Mouse (Mus musculus) forebrain, embryonic 16.5 days (tissue): ENCODE data around the gene Nectin2. TPM values are rescaled to one million over a fixed set of nuclear protein-coding genes. Genes with fewer than 3 reads are reported as not detected.

Source experiments
- ATAC-seq: fragments of 200-750 bp; cut with Nextera tagmentation; 2 replicates; pipeline ENCODE4 v1.8.0; 2017; ENCODE audit warnings: mild to moderate bottlenecking, moderate library complexity
- H3K27ac ChIP-seq: fragments of 300-500 bp; sonication (generic); 2 replicates; pipeline ENCODE4 v1.5.1; 2014; ENCODE audit warnings: low read length, control low read depth
- H3K27me3 ChIP-seq: fragments of 300-500 bp; sonication (generic); replicated peaks from 2 replicates; pipeline ENCODE4 v1.6.1; 2014; ENCODE audit warnings: low read length; ENCODE audit not compliant: control insufficient read depth, insufficient read depth
- H3K36me3 ChIP-seq: fragments of 300-500 bp; sonication (generic); 2 replicates; pipeline ENCODE4 v1.6.1; 2014; ENCODE audit not compliant: control insufficient read depth, insufficient read depth
- H3K4me1 ChIP-seq: fragments of 300-500 bp; sonication (generic); replicated peaks from 2 replicates; pipeline ENCODE4 v1.6.1; 2014; ENCODE audit warnings: low read length; ENCODE audit not compliant: control insufficient read depth, insufficient read depth
- H3K4me2 ChIP-seq: fragments of 300-500 bp; sonication (generic); 2 replicates; pipeline ENCODE4 v1.6.1; 2014; ENCODE audit warnings: mild to moderate bottlenecking, low read length, control low read depth
- H3K4me3 ChIP-seq: fragments of 300-500 bp; sonication (generic); replicated peaks from 2 replicates; pipeline ENCODE4 v1.5.1; 2014; ENCODE audit warnings: mild to moderate bottlenecking, low read length, control low read depth
- H3K9ac ChIP-seq: fragments of 300-500 bp; sonication (generic); replicated peaks from 2 replicates; pipeline ENCODE4 v1.6.1; 2014; ENCODE audit warnings: low read depth, low read length, control low read depth
- H3K9me3 ChIP-seq: fragments of 300-500 bp; sonication (generic); 2 replicates; pipeline ENCODE4 v1.6.1; 2016; ENCODE audit warnings: low read length; ENCODE audit not compliant: control insufficient read depth
- WGBS: fragments of 180-500 bp; shearing (Covaris S2); extraction: QIAGEN DNeasy Blood & Tissue Kit; methylation state at CpG from one replicate; pipeline ENCODE4 v1.1.7; 2014; 5-methylcytosine and 5-hydroxymethylcytosine counted together
- polyA plus RNA-seq: library from polyadenylated mRNA; unstranded; fragments of >200 nt; fragmentation: Nextera tagmentation; extraction: Ambion mirVana; gene quantifications from 2 replicates; pipeline ENCODE4 v1.2.1, GENCODE M21; 2015

Gene Nectin2
- polyA plus RNA-seq, 1 experiment from 2014 or later = 48.4 TPM

DNA sequence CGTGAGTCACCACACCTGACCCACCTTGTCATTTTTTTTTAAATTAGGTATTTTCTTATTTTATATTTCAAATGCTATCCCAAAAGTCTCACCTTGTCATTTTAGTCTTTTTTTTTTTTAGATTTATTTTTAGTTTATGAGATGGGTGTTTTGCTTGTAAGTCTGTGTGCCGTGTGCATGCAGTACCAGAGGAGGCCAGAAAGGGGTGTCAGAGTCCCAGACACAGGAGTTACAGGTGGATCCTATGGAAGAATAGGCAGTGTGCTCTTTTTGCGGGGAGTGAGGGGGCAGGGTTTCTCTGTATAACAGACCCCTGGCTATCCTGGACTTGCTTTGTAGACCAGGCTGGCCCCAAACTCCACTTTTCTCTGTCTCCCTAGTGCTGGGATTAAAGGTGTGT is 11.5 kb downstream of the Nectin2 start:
- H3K36me3 ChIP-seq = peaks cover 7% of the 10 kb centered on the region; the same call in 1 of the 2 replicates
- ATAC-seq = no peak
- H3K27me3 ChIP-seq = no peaks in the 10 kb centered on the region
- no peak overlapping the region for H3K9ac ChIP-seq
- H3K4me3 ChIP-seq = no peak overlapping the region
- no peak overlapping the region for H3K27ac ChIP-seq
- no peaks in the 10 kb centered on the region for H3K9me3 ChIP-seq
- H3K4me2 ChIP-seq = no peak overlapping the region
- WGBS = 89% methylated on average over 3 of the region's 3 CpGs
- H3K4me1 ChIP-seq = no peaks in the 10 kb centered on the region

DNA sequence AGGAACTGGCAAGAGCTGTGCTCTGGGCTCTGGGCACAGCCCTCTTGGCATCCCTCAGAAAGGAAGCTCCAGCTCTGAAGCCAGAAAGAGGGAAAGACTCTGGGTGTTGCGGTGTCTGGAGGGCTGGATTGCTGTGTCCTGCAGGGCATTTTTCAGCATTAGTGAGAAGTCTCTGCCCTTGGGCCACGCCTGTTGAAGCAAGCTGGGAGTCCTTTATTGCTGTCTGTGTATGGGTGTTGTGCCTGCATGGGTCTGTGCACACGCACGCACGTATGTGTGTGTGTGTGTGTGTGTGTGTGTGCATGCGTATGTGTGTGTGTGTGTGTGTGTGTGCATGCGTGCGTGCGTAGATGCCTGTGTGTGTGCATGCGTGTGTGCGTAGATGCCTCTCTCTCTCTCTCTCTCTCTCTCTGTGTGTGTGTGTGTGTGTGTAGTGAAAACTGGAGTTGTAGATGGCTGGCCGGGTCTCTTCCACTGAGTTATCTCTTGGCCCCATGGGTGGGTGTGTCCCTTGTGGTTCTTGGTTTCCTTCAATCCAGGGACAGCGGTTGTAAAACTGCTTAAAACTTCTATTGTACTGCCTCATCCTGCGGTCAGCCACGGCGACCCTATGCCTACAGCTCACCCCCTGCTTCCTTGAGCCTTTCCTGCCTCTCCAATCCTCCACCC is 13.8 kb downstream of the Nectin2 start:
- no peak overlapping the region for H3K4me3 ChIP-seq
- H3K36me3 ChIP-seq = peaks cover 12% of the 10 kb centered on the region; the same call in 1 of the 2 replicates
- H3K4me2 ChIP-seq = no peak overlapping the region
- no peaks in the 10 kb centered on the region for H3K27me3 ChIP-seq
- H3K9me3 ChIP-seq = no peaks in the 10 kb centered on the region
- H3K27ac ChIP-seq = no peak overlapping the region
- ATAC-seq = no peak
- no peaks in the 10 kb centered on the region for H3K4me1 ChIP-seq
- H3K9ac ChIP-seq = no peak overlapping the region
- 91% methylated on average over 15 of the region's 16 CpGs for WGBS

DNA sequence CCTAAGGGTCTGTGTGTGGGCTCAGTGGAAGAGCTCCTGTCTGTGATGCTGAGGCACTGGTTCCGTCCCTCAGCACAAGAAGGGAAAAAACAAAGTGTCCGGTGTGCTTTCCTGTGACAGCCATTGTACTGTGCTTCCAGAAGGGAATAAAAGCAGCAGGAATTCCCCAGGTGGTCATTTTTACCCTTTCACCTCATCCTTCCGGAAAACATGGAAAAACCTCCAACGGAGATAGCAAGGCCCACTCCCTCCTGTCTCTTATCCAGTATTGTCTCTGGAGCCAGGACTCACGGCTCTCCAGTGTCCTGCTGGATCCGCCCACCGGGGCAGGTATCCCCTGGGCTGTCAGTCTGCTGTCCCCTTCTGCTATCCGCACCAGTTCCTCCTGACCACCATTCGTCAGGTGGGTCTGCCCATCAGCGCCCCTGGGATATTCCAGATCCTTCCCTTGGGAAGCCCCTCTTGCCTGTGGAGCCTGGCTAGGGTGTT is 16.1 kb downstream of the Nectin2 start:
- H3K9me3 ChIP-seq = no peaks in the 10 kb centered on the region
- H3K27ac ChIP-seq = no peak overlapping the region
- no peak for ATAC-seq
- no peaks in the 10 kb centered on the region for H3K4me1 ChIP-seq
- H3K9ac ChIP-seq = no peak overlapping the region
- 88% methylated on average over 10 of the region's 10 CpGs for WGBS
- no peak overlapping the region for H3K4me3 ChIP-seq
- no peak overlapping the region for H3K4me2 ChIP-seq
- peaks cover 28% of the 10 kb centered on the region; the same call in 1 of the 2 replicates for H3K36me3 ChIP-seq
- no peaks in the 10 kb centered on the region for H3K27me3 ChIP-seq

DNA sequence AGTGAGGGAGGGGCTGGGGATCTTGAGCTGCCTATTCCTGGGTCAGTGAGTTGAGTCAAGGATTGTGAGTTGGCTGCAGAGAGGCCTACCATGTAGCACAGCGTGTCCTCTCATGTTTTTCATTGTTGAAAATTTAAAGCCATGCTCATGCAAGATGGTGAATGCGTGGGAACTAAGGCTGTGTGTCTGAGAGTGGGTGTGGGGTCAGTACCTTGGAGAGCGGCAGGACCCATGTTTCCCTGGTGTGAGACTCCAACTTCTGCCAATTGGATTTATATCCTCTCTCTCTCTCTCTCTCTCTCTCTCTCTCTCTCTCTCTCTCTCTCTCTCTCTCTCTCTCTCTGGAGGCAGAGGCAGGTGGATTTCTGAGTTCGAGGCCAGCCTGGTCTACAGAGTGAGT is 23.7 kb downstream of the Nectin2 start:
- no peak overlapping the region for H3K27ac ChIP-seq
- no peak overlapping the region for H3K9ac ChIP-seq
- WGBS = 91% methylated on average over 4 of the region's 4 CpGs
- no peaks in the 10 kb centered on the region for H3K27me3 ChIP-seq
- no peak overlapping the region for H3K4me3 ChIP-seq
- peaks cover 36% of the 10 kb centered on the region; the same call in 1 of the 2 replicates for H3K36me3 ChIP-seq
- H3K4me2 ChIP-seq = no peak overlapping the region
- no peak for ATAC-seq
- H3K4me1 ChIP-seq = no peaks in the 10 kb centered on the region
- no peaks in the 10 kb centered on the region for H3K9me3 ChIP-seq

DNA sequence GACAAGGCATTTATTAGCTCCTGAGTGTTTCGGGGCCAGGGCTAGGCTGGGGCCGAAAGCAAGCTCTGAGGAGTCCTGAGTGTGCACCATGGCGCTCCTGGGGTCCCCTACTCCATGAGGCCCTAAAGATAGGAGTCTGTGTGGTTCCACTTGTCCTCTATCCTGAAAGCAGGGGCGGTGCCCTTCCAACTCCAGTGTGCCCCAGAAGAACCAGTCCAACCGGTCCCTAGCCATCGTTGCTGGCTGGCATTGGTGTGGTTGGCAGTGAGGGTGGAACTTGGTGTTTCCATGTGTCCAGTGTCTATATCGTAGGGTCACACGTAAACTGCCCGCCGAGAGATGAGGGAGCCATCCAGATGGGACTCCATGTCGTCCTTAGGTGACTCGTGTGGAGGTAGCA is 26.1 kb downstream of the Nectin2 start:
- Histone ChIP-seq H3K9ac (no peak overlapping the region), H3K36me3 (peaks cover 20% of the 10 kb centered on the region; the same call in 1 of the 2 replicates), H3K4me1 (no peaks in the 10 kb centered on the region), H3K4me2 (no peak overlapping the region), H3K27me3 (no peaks in the 10 kb centered on the region), H3K4me3 (no peak overlapping the region), H3K9me3 (no peaks in the 10 kb centered on the region), H3K27ac (no peak overlapping the region)
- no peak for ATAC-seq
- whole genome bisulfite sequencing = 96% methylated on average over 12 of the region's 12 CpGs

DNA sequence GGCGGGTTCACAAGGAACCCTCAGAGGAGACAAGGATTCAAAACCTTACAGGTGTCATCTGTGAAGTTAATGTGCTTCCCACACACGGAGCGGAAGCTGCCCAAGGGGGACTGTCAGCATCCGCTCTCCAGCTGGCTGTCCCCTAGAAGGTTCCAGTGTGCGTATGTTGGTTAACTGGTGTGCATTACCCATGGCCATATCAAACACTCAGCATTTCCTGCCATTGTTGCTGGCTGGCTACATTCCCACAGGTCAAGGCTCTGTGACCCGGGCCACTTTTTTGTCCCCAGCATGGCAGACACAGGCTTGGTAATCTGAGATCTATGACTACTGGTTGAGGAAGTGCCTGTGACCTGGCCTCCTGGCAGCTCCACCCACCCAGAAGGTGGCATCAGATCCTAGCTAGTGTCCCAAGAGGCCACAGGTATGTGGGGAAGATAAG is 27.5 kb downstream of the Nectin2 start:
- H3K27ac ChIP-seq = no peak overlapping the region
- no peaks in the 10 kb centered on the region for H3K9me3 ChIP-seq
- WGBS = 90% methylated on average over 6 of the region's 6 CpGs
- no peak for ATAC-seq
- no peak overlapping the region for H3K4me3 ChIP-seq
- no peaks in the 10 kb centered on the region for H3K4me1 ChIP-seq
- H3K4me2 ChIP-seq = no peak overlapping the region
- H3K27me3 ChIP-seq = no peaks in the 10 kb centered on the region
- H3K9ac ChIP-seq = no peak overlapping the region
- peaks cover 10% of the 10 kb centered on the region; the same call in 1 of the 2 replicates for H3K36me3 ChIP-seq

DNA sequence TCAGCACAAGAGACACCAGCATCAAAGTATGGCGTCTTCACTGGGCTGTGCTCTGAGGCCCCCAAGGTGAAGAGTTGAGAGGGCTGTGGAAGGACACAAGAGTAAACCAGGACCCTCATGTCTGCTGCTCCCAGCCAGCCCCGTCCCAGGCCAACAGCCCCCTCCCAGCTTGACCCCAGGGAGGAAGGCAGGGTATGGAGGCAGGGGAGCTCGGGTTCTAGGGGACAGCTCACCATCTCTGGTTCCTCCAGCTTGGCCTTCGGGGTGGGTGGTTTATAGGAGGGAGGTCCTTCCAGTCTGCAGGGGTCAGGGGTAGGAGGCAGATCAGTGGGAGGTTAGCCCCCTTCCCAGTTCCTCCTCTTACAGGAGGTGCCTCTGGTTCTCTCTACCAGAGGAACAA is 31.1 kb downstream of the Nectin2 start:
- Histone ChIP-seq H3K27ac (no peak overlapping the region), H3K9me3 (no peaks in the 10 kb centered on the region), H3K4me3 (no peak overlapping the region), H3K4me1 (peaks cover 13% of the 10 kb centered on the region), H3K27me3 (no peaks in the 10 kb centered on the region), H3K4me2 (no peak overlapping the region), H3K9ac (no peak overlapping the region), H3K36me3 (peaks cover 5% of the 10 kb centered on the region; the same call in 1 of the 2 replicates)
- WGBS = 96% methylated on average over 4 of the region's 4 CpGs
- no peak for ATAC-seq

DNA sequence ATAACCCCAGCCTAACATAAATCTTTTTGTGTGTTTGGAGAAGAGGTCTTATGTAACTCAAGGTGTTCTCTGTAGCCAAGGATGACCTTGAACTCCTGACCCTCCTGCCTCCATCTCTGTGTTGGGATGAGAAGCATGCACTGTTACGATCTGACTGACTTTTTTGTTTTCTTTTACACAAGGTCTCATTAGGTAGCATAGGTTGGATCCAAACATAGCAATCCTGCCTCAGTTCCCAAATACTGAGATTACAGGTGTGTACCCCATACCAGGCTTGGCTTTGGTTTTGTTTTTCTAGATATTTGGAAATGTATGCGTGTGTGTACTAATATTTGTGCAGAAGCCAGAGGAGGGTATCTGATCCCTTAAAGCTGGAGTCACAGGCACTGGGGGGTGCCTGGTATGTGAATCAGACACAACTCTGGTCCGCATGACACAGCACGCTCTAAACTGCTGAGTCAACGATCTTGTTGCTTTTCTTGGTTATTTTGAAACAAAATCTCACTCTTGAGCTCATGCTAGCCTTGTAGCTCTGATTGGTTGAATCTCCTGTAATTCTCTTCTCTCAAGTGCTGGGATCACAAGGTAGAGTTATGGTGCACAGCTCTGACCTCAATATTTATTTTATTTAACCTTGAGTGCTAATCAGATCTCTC is 31.9 kb downstream of the Nectin2 start:
- Histone ChIP-seq H3K27ac (no peak overlapping the region), H3K27me3 (no peaks in the 10 kb centered on the region), H3K9ac (no peak overlapping the region), H3K4me2 (no peak overlapping the region), H3K4me3 (no peak overlapping the region), H3K36me3 (peaks cover 5% of the 10 kb centered on the region; the same call in 1 of the 2 replicates), H3K9me3 (no peaks in the 10 kb centered on the region), H3K4me1 (peaks cover 17% of the 10 kb centered on the region)
- no peak for ATAC-seq
- WGBS = 93% methylated on average over 5 of the region's 5 CpGs

DNA sequence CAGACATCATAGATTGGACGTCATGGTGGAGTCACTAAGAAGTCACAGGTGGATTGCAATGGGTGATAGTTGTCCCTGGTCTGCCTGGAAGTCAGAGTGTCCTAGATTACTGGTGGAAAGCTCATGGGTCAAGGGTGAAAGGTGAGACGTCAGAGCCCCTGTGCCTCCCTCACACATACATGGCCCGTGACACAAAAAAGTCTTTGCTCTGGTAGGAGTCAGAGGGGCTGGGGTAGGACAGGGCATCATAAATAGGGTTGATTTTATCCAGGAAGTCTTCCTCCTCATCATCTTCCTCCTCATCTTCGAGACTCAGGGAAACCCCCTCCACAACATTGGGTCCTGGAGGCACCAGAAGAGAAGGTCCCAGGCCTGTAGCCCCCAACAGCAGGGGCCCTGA is 32.9 kb downstream of the Nectin2 start:
- 87% methylated on average over 4 of the region's 4 CpGs for WGBS
- H3K36me3 ChIP-seq = no peaks in the 10 kb centered on the region; the same call in 1 of the 2 replicates
- H3K9me3 ChIP-seq = no peaks in the 10 kb centered on the region
- no peak overlapping the region for H3K27ac ChIP-seq
- no peak overlapping the region for H3K9ac ChIP-seq
- H3K4me1 ChIP-seq = peaks cover 17% of the 10 kb centered on the region
- ATAC-seq = no peak
- no peak overlapping the region for H3K4me3 ChIP-seq
- no peak overlapping the region for H3K4me2 ChIP-seq
- no peaks in the 10 kb centered on the region for H3K27me3 ChIP-seq
